Mouse (Mus musculus): ENCODE results near the gene Olfr707. TPM values are rescaled to one million over a fixed set of nuclear protein-coding genes. Genes with fewer than 3 reads are reported as not detected.

Gene Olfr707
- polyA plus RNA-seq, 2 experiments: not detected

- Histone ChIP-seq H3K27ac (no peak within 1 kb of the TSS), H3K4me1 (replicated peaks; ENCODE audit: control insufficient read depth in 2 of 2, insufficient read depth in 2 of 2, low read length in 1 of 2) (no peaks in the 10 kb centered on the region), H3K27me3 (ENCODE audit: control insufficient read depth, insufficient read depth, low read length) (no peaks in the 10 kb centered on the region), H3K4me2 (ENCODE audit: low read depth) (no peak within 1 kb of the TSS), H3K9me3 (ENCODE audit: control insufficient read depth, low read length) (no peaks in the 10 kb centered on the region), H3K36me3 (replicated peaks; ENCODE audit: control insufficient read depth, insufficient read depth, low read depth) (no peaks in the 10 kb centered on the region), H3K4me3 (ENCODE audit: insufficient read depth in 1 of 2, low read depth in 2 of 2, low read length in 2 of 2) (no peak within 1 kb of the TSS), H3K9ac (replicated peaks) (no peak within 1 kb of the TSS)
- WGBS (ENCODE audit: insufficient replicate concordance): 64% methylated on average over 2 of the region's 2 CpGs
- TF ChIP-seq EP300 (IDR thresholded peaks at IDR 0.05; ENCODE audit: low read depth) (no peak), CTCF (IDR thresholded peaks at IDR 0.05; ENCODE audit: low read depth) (no peak)
- DNase-seq (ENCODE audit: low read depth in 3 of 3, low spot score in 3 of 3) (no peak), ATAC-seq (ENCODE audit: insufficient read depth) (no peak)
These were observed 13.0 kb downstream of the Olfr707 start, which contains the start of gene Olfr706 for GRCm38 (mm10) chr7:106888062-106888461. Gene Olfr706 (minus strand): TSS chr7:106888162.

GRCm38 (mm10) chr7:106876791-106877190 is 24.2 kb downstream of the Olfr707 start, which contains the start of gene Olfr705:
Gene Olfr705 (minus strand): TSS chr7:106876891.
- no peaks in the 10 kb centered on the region for H3K4me1 ChIP-seq (replicated peaks; ENCODE audit: control insufficient read depth in 2 of 2, insufficient read depth in 2 of 2, low read length in 1 of 2)
- no peak within 1 kb of the TSS for H3K4me2 ChIP-seq (ENCODE audit: low read depth)
- H3K27ac ChIP-seq: no peak within 1 kb of the TSS
- H3K27me3 ChIP-seq (ENCODE audit: control insufficient read depth, insufficient read depth, low read length): no peaks in the 10 kb centered on the region
- WGBS (ENCODE audit: insufficient replicate concordance): 57% methylated on average over 3 of the region's 3 CpGs
- no peak for ATAC-seq (ENCODE audit: insufficient read depth)
- no peaks in the 10 kb centered on the region for H3K36me3 ChIP-seq (replicated peaks; ENCODE audit: control insufficient read depth, insufficient read depth, low read depth)
- DNase-seq (ENCODE audit: low read depth in 3 of 3, low spot score in 3 of 3): no peak
- no peaks in the 10 kb centered on the region for H3K9me3 ChIP-seq (ENCODE audit: control insufficient read depth, low read length)
- TF ChIP-seq EP300 (IDR thresholded peaks at IDR 0.05; ENCODE audit: low read depth) (no peak), CTCF (IDR thresholded peaks at IDR 0.05; ENCODE audit: low read depth) (no peak)
- H3K4me3 ChIP-seq (ENCODE audit: insufficient read depth in 1 of 2, low read depth in 2 of 2, low read length in 2 of 2): no peak within 1 kb of the TSS
- no peak within 1 kb of the TSS for H3K9ac ChIP-seq (replicated peaks)

GRCm38 (mm10) chr7:106862885-106863284 is 38.2 kb downstream of the Olfr707 start, which contains the start of gene Olfr704:
Gene Olfr704 (plus strand): TSS chr7:106863185.
- H3K4me1 ChIP-seq (replicated peaks; ENCODE audit: control insufficient read depth in 2 of 2, insufficient read depth in 2 of 2, low read length in 1 of 2): no peaks in the 10 kb centered on the region
- no peak within 1 kb of the TSS for H3K4me3 ChIP-seq (ENCODE audit: insufficient read depth in 1 of 2, low read depth in 2 of 2, low read length in 2 of 2)
- H3K27ac ChIP-seq: no peak within 1 kb of the TSS
- ATAC-seq (ENCODE audit: insufficient read depth) (no peak), DNase-seq (ENCODE audit: low read depth in 3 of 3, low spot score in 3 of 3) (no peak)
- no peaks in the 10 kb centered on the region for H3K36me3 ChIP-seq (replicated peaks; ENCODE audit: control insufficient read depth, insufficient read depth, low read depth)
- H3K9me3 ChIP-seq (ENCODE audit: control insufficient read depth, low read length): no peaks in the 10 kb centered on the region
- no peak within 1 kb of the TSS for H3K9ac ChIP-seq (replicated peaks)
- no peak for TF ChIP-seq EP300 (IDR thresholded peaks at IDR 0.05; ENCODE audit: low read depth)
- TF ChIP-seq CTCF (IDR thresholded peaks at IDR 0.05; ENCODE audit: low read depth): no peak
- no peaks in the 10 kb centered on the region for H3K27me3 ChIP-seq (ENCODE audit: control insufficient read depth, insufficient read depth, low read length)
- no peak within 1 kb of the TSS for H3K4me2 ChIP-seq (ENCODE audit: low read depth)

GRCm38 (mm10) chr7:106843060-106843459 is 58.0 kb downstream of the Olfr707 start, which contains the start of gene Olfr703:
Gene Olfr703 (plus strand): TSS chr7:106843360.
- H3K4me1 ChIP-seq (replicated peaks; ENCODE audit: control insufficient read depth in 2 of 2, insufficient read depth in 2 of 2, low read length in 1 of 2): no peaks in the 10 kb centered on the region
- no peak within 1 kb of the TSS for H3K27ac ChIP-seq
- TF ChIP-seq EP300 (IDR thresholded peaks at IDR 0.05; ENCODE audit: low read depth) (no peak), CTCF (IDR thresholded peaks at IDR 0.05; ENCODE audit: low read depth) (no peak)
- no peaks in the 10 kb centered on the region for H3K27me3 ChIP-seq (ENCODE audit: control insufficient read depth, insufficient read depth, low read length)
- DNase-seq (ENCODE audit: low read depth in 3 of 3, low spot score in 3 of 3): no peak
- 44% methylated on average over 2 of the region's 2 CpGs for WGBS (ENCODE audit: insufficient replicate concordance)
- ATAC-seq (ENCODE audit: insufficient read depth): no peak
- no peak within 1 kb of the TSS for H3K4me2 ChIP-seq (ENCODE audit: low read depth)
- no peaks in the 10 kb centered on the region for H3K9me3 ChIP-seq (ENCODE audit: control insufficient read depth, low read length)
- no peak within 1 kb of the TSS for H3K9ac ChIP-seq (replicated peaks)
- H3K4me3 ChIP-seq (ENCODE audit: insufficient read depth in 1 of 2, low read depth in 2 of 2, low read length in 2 of 2): no peak within 1 kb of the TSS
- no peaks in the 10 kb centered on the region for H3K36me3 ChIP-seq (replicated peaks; ENCODE audit: control insufficient read depth, insufficient read depth, low read depth)

Other genes starting within 250 kb of the Olfr707 start
- not detected in 2 replicates for gene Olfr693, start 220.7 kb downstream of the Olfr707 start, polyA plus RNA-seq (2012; rRNA removed)
- not detected in 2 replicates for gene Olfr693, start 220.7 kb downstream of the Olfr707 start, polyA plus RNA-seq (2014; fragmentation: Nextera tagmentation; extraction: Ambion mirVana)
- gene Olfr694, start 209.4 kb downstream of the Olfr707 start, polyA plus RNA-seq (2012; rRNA removed): not detected in 2 replicates
- gene Olfr694, start 209.4 kb downstream of the Olfr707 start, polyA plus RNA-seq (2014; fragmentation: Nextera tagmentation; extraction: Ambion mirVana): not detected in 2 replicates
- gene Olfr695, start 184.8 kb downstream of the Olfr707 start, polyA plus RNA-seq (2012; rRNA removed): not detected in 2 replicates
- not detected in 2 replicates for gene Olfr695, start 184.8 kb downstream of the Olfr707 start, polyA plus RNA-seq (2014; fragmentation: Nextera tagmentation; extraction: Ambion mirVana)
- not detected in 2 replicates for gene Olfr697, start 158.8 kb downstream of the Olfr707 start, polyA plus RNA-seq (2012; rRNA removed)
- gene Olfr697, start 158.8 kb downstream of the Olfr707 start, polyA plus RNA-seq (2014; fragmentation: Nextera tagmentation; extraction: Ambion mirVana): not detected in 2 replicates
- not detected in 2 replicates for gene Olfr698, start 145.8 kb downstream of the Olfr707 start, polyA plus RNA-seq (2012; rRNA removed)
- not detected in 2 replicates for gene Olfr698, start 145.8 kb downstream of the Olfr707 start, polyA plus RNA-seq (2014; fragmentation: Nextera tagmentation; extraction: Ambion mirVana)
- not detected in 2 replicates for gene Olfr699, start 108.0 kb downstream of the Olfr707 start, polyA plus RNA-seq (2012; rRNA removed)
- not detected in 2 replicates for gene Olfr699, start 108.0 kb downstream of the Olfr707 start, polyA plus RNA-seq (2014; fragmentation: Nextera tagmentation; extraction: Ambion mirVana)
- not detected in 2 replicates for gene Olfr700, start 92.4 kb downstream of the Olfr707 start, polyA plus RNA-seq (2012; rRNA removed)
- not detected in 2 replicates for gene Olfr700, start 92.4 kb downstream of the Olfr707 start, polyA plus RNA-seq (2014; fragmentation: Nextera tagmentation; extraction: Ambion mirVana)
- not detected in 2 replicates for gene Olfr701, start 87.1 kb downstream of the Olfr707 start, polyA plus RNA-seq (2012; rRNA removed)
- not detected in 2 replicates for gene Olfr701, start 87.1 kb downstream of the Olfr707 start, polyA plus RNA-seq (2014; fragmentation: Nextera tagmentation; extraction: Ambion mirVana)
- not detected in 2 replicates for gene Olfr702, start 67.3 kb downstream of the Olfr707 start, polyA plus RNA-seq (2012; rRNA removed)
- gene Olfr702, start 67.3 kb downstream of the Olfr707 start, polyA plus RNA-seq (2014; fragmentation: Nextera tagmentation; extraction: Ambion mirVana): not detected in 2 replicates
- gene Olfr703, start 57.9 kb downstream of the Olfr707 start, polyA plus RNA-seq (2012; rRNA removed): not detected in 2 replicates
- not detected in 2 replicates for gene Olfr703, start 57.9 kb downstream of the Olfr707 start, polyA plus RNA-seq (2014; fragmentation: Nextera tagmentation; extraction: Ambion mirVana)
- not detected in 2 replicates for gene Olfr704, start 38.1 kb downstream of the Olfr707 start, polyA plus RNA-seq (2012; rRNA removed)
- gene Olfr704, start 38.1 kb downstream of the Olfr707 start, polyA plus RNA-seq (2014; fragmentation: Nextera tagmentation; extraction: Ambion mirVana): not detected in 2 replicates
- not detected in 2 replicates for gene Olfr705, start 24.4 kb downstream of the Olfr707 start, polyA plus RNA-seq (2012; rRNA removed)
- not detected in 2 replicates for gene Olfr705, start 24.4 kb downstream of the Olfr707 start, polyA plus RNA-seq (2014; fragmentation: Nextera tagmentation; extraction: Ambion mirVana)
- not detected in 2 replicates for gene Olfr706, start 13.1 kb downstream of the Olfr707 start, polyA plus RNA-seq (2012; rRNA removed)
- gene Olfr706, start 13.1 kb downstream of the Olfr707 start, polyA plus RNA-seq (2014; fragmentation: Nextera tagmentation; extraction: Ambion mirVana): not detected in 2 replicates
- gene Olfr1532-ps1, start 6.8 kb upstream of the Olfr707 start, polyA plus RNA-seq (2012; rRNA removed): not detected in 2 replicates
- gene Olfr1532-ps1, start 6.8 kb upstream of the Olfr707 start, polyA plus RNA-seq (2014; fragmentation: Nextera tagmentation; extraction: Ambion mirVana): not detected in 2 replicates
- gene Olfr709-ps1, start 31.0 kb upstream of the Olfr707 start, polyA plus RNA-seq (2012; rRNA removed): not detected in 2 replicates
- gene Olfr709-ps1, start 31.0 kb upstream of the Olfr707 start, polyA plus RNA-seq (2014; fragmentation: Nextera tagmentation; extraction: Ambion mirVana): not detected in 2 replicates
- gene Olfr710, start 47.1 kb upstream of the Olfr707 start, polyA plus RNA-seq (2012; rRNA removed): not detected in 2 replicates
- gene Olfr710, start 47.1 kb upstream of the Olfr707 start, polyA plus RNA-seq (2014; fragmentation: Nextera tagmentation; extraction: Ambion mirVana): not detected in 2 replicates
- gene Olfr6, start 62.7 kb upstream of the Olfr707 start, polyA plus RNA-seq (2012; rRNA removed): not detected in 2 replicates
- gene Olfr6, start 62.7 kb upstream of the Olfr707 start, polyA plus RNA-seq (2014; fragmentation: Nextera tagmentation; extraction: Ambion mirVana): not detected in 2 replicates
- gene Olfr711, start 74.2 kb upstream of the Olfr707 start, polyA plus RNA-seq (2012; rRNA removed): not detected in 2 replicates
- gene Olfr711, start 74.2 kb upstream of the Olfr707 start, polyA plus RNA-seq (2014; fragmentation: Nextera tagmentation; extraction: Ambion mirVana): not detected in 2 replicates
- gene Olfr2, start 104.8 kb upstream of the Olfr707 start, polyA plus RNA-seq (2012; rRNA removed): not detected in 2 replicates
- gene Olfr2, start 104.8 kb upstream of the Olfr707 start, polyA plus RNA-seq (2014; fragmentation: Nextera tagmentation; extraction: Ambion mirVana): not detected in 2 replicates
- not detected in 2 replicates for gene Olfr713, start 129.9 kb upstream of the Olfr707 start, polyA plus RNA-seq (2012; rRNA removed)
- not detected in 2 replicates for gene Olfr713, start 129.9 kb upstream of the Olfr707 start, polyA plus RNA-seq (2014; fragmentation: Nextera tagmentation; extraction: Ambion mirVana)
- not detected in 2 replicates for gene Olfr714, start 169.7 kb upstream of the Olfr707 start, polyA plus RNA-seq (2012; rRNA removed)
- gene Olfr714, start 169.7 kb upstream of the Olfr707 start, polyA plus RNA-seq (2014; fragmentation: Nextera tagmentation; extraction: Ambion mirVana): not detected in 2 replicates
- not detected in 2 replicates for gene Olfr17, start 192.0 kb upstream of the Olfr707 start, polyA plus RNA-seq (2012; rRNA removed)
- not detected in 2 replicates for gene Olfr17, start 192.0 kb upstream of the Olfr707 start, polyA plus RNA-seq (2014; fragmentation: Nextera tagmentation; extraction: Ambion mirVana)
- not detected in 2 replicates for gene Olfr715b, start 209.1 kb upstream of the Olfr707 start, polyA plus RNA-seq (2012; rRNA removed)
- gene Olfr715b, start 209.1 kb upstream of the Olfr707 start, polyA plus RNA-seq (2014; fragmentation: Nextera tagmentation; extraction: Ambion mirVana): not detected in 2 replicates
- not detected in 2 replicates for gene Olfr715, start 229.8 kb upstream of the Olfr707 start, polyA plus RNA-seq (2012; rRNA removed)
- gene Olfr715, start 229.8 kb upstream of the Olfr707 start, polyA plus RNA-seq (2014; fragmentation: Nextera tagmentation; extraction: Ambion mirVana): not detected in 2 replicates
- not detected in 2 replicates for gene Olfr716, start 237.1 kb upstream of the Olfr707 start, polyA plus RNA-seq (2012; rRNA removed)
- not detected in 2 replicates for gene Olfr716, start 237.1 kb upstream of the Olfr707 start, polyA plus RNA-seq (2014; fragmentation: Nextera tagmentation; extraction: Ambion mirVana)

All from liver, embryonic 14.5 days (tissue).